Mouse (Mus musculus) cerebellum, adult 2 months (tissue): ENCODE measurements at regions not wholly inside any gene's neighbourhood (a gene's known extent, or its start where the extent isn't known, plus 50 kb on each side); places are given as distances from the start of the nearest gene placed in this dataset.

Experiments
- CTCF ChIP-seq: fragments of 200-500 bp; IDR thresholded peaks from 2 replicates; pipeline ENCODE4 v1.5.1; 2011; ENCODE audit warnings: low read depth, mild to moderate bottlenecking, control low read depth, low read length, moderate library complexity, borderline replicate concordance; ENCODE audit not compliant: insufficient read depth
- POLR2A ChIP-seq: fragments of 200-500 bp; IDR thresholded peaks from 2 replicates; pipeline ENCODE4 v1.6.1; 2011; ENCODE audit warnings: low read length, control low read depth, borderline replicate concordance; ENCODE audit not compliant: insufficient read depth

- TF ChIP-seq CTCF = no peak
- no peak for TF ChIP-seq POLR2A
These were observed 773.9 kb downstream of the D3Ertd751e start for GRCm38 (mm10) chr3:42516286-42516685.
